18 mouse cellular contexts compared by ENCODE assay signal in genomic region chr3:89219546-89219945, GRCm38 (mm10). TPM values are rescaled to one million over a fixed set of nuclear protein-coding genes. Genes with fewer than 3 reads are reported as not detected.
DNase-seq lines count a peak whose midpoint lies in the region; ATAC-seq lines count a peak whose summit lies in the region.
"Had no signal": no experiment of that assay in that cellular context is flagged by ENCODE, and none has a peak within 500 bp of the region (broad histone marks: within the 10 kb centered on the region; RNA-seq: fewer than 3 reads in every experiment).

No protein-coding gene starts in this region.

- 45% methylated on average over 8 of the region's 8 CpGs for WGBS in forebrain, embryonic 12.5 days
- WGBS in forebrain, embryonic 16.5 days = 52% methylated on average over 8 of the region's 8 CpGs
- WGBS in liver, embryonic 11.5 days = 29% methylated on average over 8 of the region's 8 CpGs
- 36% methylated on average over 8 of the region's 8 CpGs for WGBS in hindbrain, embryonic 13.5 days

- H3K36me3 ChIP-seq in forebrain, embryonic 12.5 days (replicated peaks) = peaks cover 51% of the 10 kb centered on the region
- H3K36me3 ChIP-seq in forebrain, embryonic 16.5 days (ENCODE audit: control insufficient read depth, insufficient read depth) = no peaks in the 10 kb centered on the region
- no peaks in the 10 kb centered on the region for H3K36me3 ChIP-seq in liver, embryonic 11.5 days (ENCODE audit: control insufficient read depth, insufficient read depth, low read length)
- H3K36me3 ChIP-seq in hindbrain, embryonic 13.5 days = peaks cover 16% of the 10 kb centered on the region
- H3K36me3 ChIP-seq: G1E; heart, embryonic 15.5 days; liver, embryonic 15.5 days had no signal

- H3K4me3 ChIP-seq in forebrain, embryonic 12.5 days (replicated peaks) = no peak overlapping the region
- no peak overlapping the region for H3K4me3 ChIP-seq in forebrain, embryonic 16.5 days (replicated peaks; ENCODE audit: low read length)
- no peak overlapping the region for H3K4me3 ChIP-seq in liver, embryonic 11.5 days (ENCODE audit: low read depth, low read length)
- H3K4me3 ChIP-seq in hindbrain, embryonic 13.5 days = no peak overlapping the region
- H3K4me3 ChIP-seq: heart, embryonic 15.5 days; liver, embryonic 15.5 days; neural tube, embryonic 12.5 days had no signal

- H3K9me3 ChIP-seq in forebrain, embryonic 12.5 days = no peaks in the 10 kb centered on the region
- no peaks in the 10 kb centered on the region for H3K9me3 ChIP-seq in forebrain, embryonic 16.5 days (ENCODE audit: control insufficient read depth, low read length)
- no peaks in the 10 kb centered on the region for H3K9me3 ChIP-seq in liver, embryonic 11.5 days (ENCODE audit: control insufficient read depth, low read length)
- H3K9me3 ChIP-seq in hindbrain, embryonic 13.5 days = no peaks in the 10 kb centered on the region
- H3K9me3 ChIP-seq: G1E; heart, embryonic 15.5 days; liver, embryonic 15.5 days; neural tube, embryonic 12.5 days had no signal

- peaks cover 84% of the 10 kb centered on the region for H3K4me1 ChIP-seq in forebrain, embryonic 12.5 days
- peaks cover 29% of the 10 kb centered on the region for H3K4me1 ChIP-seq in forebrain, embryonic 16.5 days (replicated peaks; ENCODE audit: control insufficient read depth, insufficient read depth, low read length)
- peaks cover 15% of the 10 kb centered on the region for H3K4me1 ChIP-seq in liver, embryonic 11.5 days (replicated peaks; ENCODE audit: control insufficient read depth, insufficient read depth, low read length)
- peaks cover 58% of the 10 kb centered on the region for H3K4me1 ChIP-seq in hindbrain, embryonic 13.5 days (replicated peaks)

- H3K4me2 ChIP-seq in forebrain, embryonic 12.5 days = no peak overlapping the region
- H3K4me2 ChIP-seq in forebrain, embryonic 16.5 days (ENCODE audit: low read length) = no peak overlapping the region
- H3K4me2 ChIP-seq in liver, embryonic 11.5 days = no peak overlapping the region
- H3K4me2 ChIP-seq in hindbrain, embryonic 13.5 days = no peak overlapping the region
- H3K4me2 ChIP-seq: heart, embryonic 15.5 days; liver, embryonic 15.5 days; neural tube, embryonic 12.5 days had no signal

- no peak for ATAC-seq in forebrain, embryonic 12.5 days (ENCODE audit: low FRiP score)
- no peak for ATAC-seq in forebrain, embryonic 16.5 days
- ATAC-seq in liver, embryonic 11.5 days (replicated peaks; ENCODE audit: low FRiP score) = no peak
- ATAC-seq in hindbrain, embryonic 13.5 days (ENCODE audit: low FRiP score) = no peak
- ATAC-seq: intestine, embryonic 16.5 days had no signal

- no peak for DNase-seq in liver, embryonic 11.5 days (ENCODE audit: low spot score)
- no peak for DNase-seq in liver
- peak; percentile 51 for DNase-seq in 3T3-L1 (ENCODE audit: low read depth, low spot score)
- DNase-seq in urinary bladder, postnatal 4 days (ENCODE audit: low spot score in 2 of 2) = no peak
- DNase-seq in gastrocnemius, postnatal 14 days = no peak
- DNase-seq: adrenal gland, postnatal 25 days; gastrocnemius, postnatal 25 days; retina, postnatal 1 day; thymus, adult 2 months had no signal

- H3K27ac ChIP-seq in forebrain, embryonic 12.5 days = peak overlapping the region; percentile 57
- H3K27ac ChIP-seq in forebrain, embryonic 16.5 days (ENCODE audit: low read length) = no peak overlapping the region
- H3K27ac ChIP-seq in liver, embryonic 11.5 days (ENCODE audit: low read depth, low read length) = 0 out of 2 replicates have a peak overlapping the region, but pooled peaks have one; percentile 16
- peak overlapping the region; percentile 30; the same call in 1 of the 2 replicates for H3K27ac ChIP-seq in hindbrain, embryonic 13.5 days
- H3K27ac ChIP-seq: heart, embryonic 15.5 days; liver, embryonic 15.5 days; neural tube, embryonic 12.5 days had no signal

- no peaks in the 10 kb centered on the region for H3K27me3 ChIP-seq in forebrain, embryonic 12.5 days
- H3K27me3 ChIP-seq in forebrain, embryonic 16.5 days (replicated peaks; ENCODE audit: control insufficient read depth, insufficient read depth, low read length) = no peaks in the 10 kb centered on the region
- H3K27me3 ChIP-seq in liver, embryonic 11.5 days (replicated peaks; ENCODE audit: control insufficient read depth, insufficient read depth, low read length) = no peaks in the 10 kb centered on the region; the same call in 1 of the 2 replicates
- no peaks in the 10 kb centered on the region for H3K27me3 ChIP-seq in hindbrain, embryonic 13.5 days
- H3K27me3 ChIP-seq: heart, embryonic 15.5 days; neural tube, embryonic 12.5 days had no signal

- intact Hi-C loops in gastrocnemius, postnatal 14 days (cut with DNase I; ENCODE audit: low total_unique reads) = no loop called here

- 0 out of 2 replicates have a peak overlapping the region, but pooled peaks have one; percentile 18 for H3K9ac ChIP-seq in forebrain, embryonic 12.5 days
- H3K9ac ChIP-seq in forebrain, embryonic 16.5 days (replicated peaks; ENCODE audit: low read depth, low read length) = no peak overlapping the region
- no peak overlapping the region for H3K9ac ChIP-seq in liver, embryonic 11.5 days (ENCODE audit: low read depth, low read length)
- H3K9ac ChIP-seq in hindbrain, embryonic 13.5 days = peak overlapping the region; percentile 46
- H3K9ac ChIP-seq: heart, embryonic 15.5 days; liver, embryonic 15.5 days; neural tube, embryonic 12.5 days had no signal

RNA-seq across cellular contexts. Expression of gene Thbs3, which starts 4.6 kb away (rescaled TPM):
- polyA plus RNA-seq in forebrain, embryonic 12.5 days (2016; fragmentation: Nextera tagmentation; extraction: Ambion mirVana) = 95.1 and 97.9 TPM in 2 replicates
- polyA plus RNA-seq in forebrain, embryonic 16.5 days (2015; fragmentation: Nextera tagmentation; extraction: Ambion mirVana) = 61.5 and 84.2 TPM in 2 replicates
- polyA plus RNA-seq in liver, embryonic 11.5 days (2014; fragmentation: Nextera tagmentation; extraction: Ambion mirVana) = 3.2 and 5.9 TPM in 2 replicates
- polyA plus RNA-seq in hindbrain, embryonic 13.5 days (2015; fragmentation: Nextera tagmentation; extraction: Ambion mirVana) = 53.5 and 60.7 TPM in 2 replicates
- total RNA-seq in gastrocnemius, postnatal 14 days (2021) = 10 to 100 TPM; 27.8 to 37.9 TPM

RNA-seq across cellular contexts. Expression of gene Mtx1, which starts 7.3 kb away (rescaled TPM):
- 185 and 194 TPM in 2 replicates for polyA plus RNA-seq in forebrain, embryonic 12.5 days (2016; fragmentation: Nextera tagmentation; extraction: Ambion mirVana)
- polyA plus RNA-seq in forebrain, embryonic 16.5 days (2015; fragmentation: Nextera tagmentation; extraction: Ambion mirVana) = 180 and 183 TPM in 2 replicates
- polyA plus RNA-seq in liver, embryonic 11.5 days (2014; fragmentation: Nextera tagmentation; extraction: Ambion mirVana) = 219 and 241 TPM in 2 replicates
- 161 and 166 TPM in 2 replicates for polyA plus RNA-seq in hindbrain, embryonic 13.5 days (2015; fragmentation: Nextera tagmentation; extraction: Ambion mirVana)
- total RNA-seq in gastrocnemius, postnatal 14 days (2021) = 10 to 100 TPM; 42.4 to 52.2 TPM

RNA-seq across cellular contexts. Expression of gene Muc1, which starts 9.3 kb away (rescaled TPM):
- polyA plus RNA-seq in forebrain, embryonic 12.5 days (2016; fragmentation: Nextera tagmentation; extraction: Ambion mirVana) = 3.8 and 4.7 TPM in 2 replicates
- polyA plus RNA-seq in forebrain, embryonic 16.5 days (2015; fragmentation: Nextera tagmentation; extraction: Ambion mirVana) = 1.6 and 1.7 TPM in 2 replicates
- polyA plus RNA-seq in liver, embryonic 11.5 days (2014; fragmentation: Nextera tagmentation; extraction: Ambion mirVana) = 0.30 and 0.62 TPM in 2 replicates
- 1.3 and 2.8 TPM in 2 replicates for polyA plus RNA-seq in hindbrain, embryonic 13.5 days (2015; fragmentation: Nextera tagmentation; extraction: Ambion mirVana)
- total RNA-seq in gastrocnemius, postnatal 14 days (2021) = under 1 TPM; 0.21 to 0.22 TPM
- total RNA-seq: adrenal gland, postnatal 25 days; megakaryocyte-erythroid progenitor cell, adult 5-6 weeks had no signal
- polyA plus RNA-seq: G1E; liver, embryonic 15.5 days had no signal

RNA-seq across cellular contexts. Expression of gene Gba, which starts 16.8 kb away (rescaled TPM):
- polyA plus RNA-seq in forebrain, embryonic 12.5 days (2016; fragmentation: Nextera tagmentation; extraction: Ambion mirVana) = 34.3 and 37.4 TPM in 2 replicates
- 44.8 and 46.7 TPM in 2 replicates for polyA plus RNA-seq in forebrain, embryonic 16.5 days (2015; fragmentation: Nextera tagmentation; extraction: Ambion mirVana)
- polyA plus RNA-seq in liver, embryonic 11.5 days (2014; fragmentation: Nextera tagmentation; extraction: Ambion mirVana) = 38.5 and 42.1 TPM in 2 replicates
- 47.9 TPM in 2 replicates for polyA plus RNA-seq in hindbrain, embryonic 13.5 days (2015; fragmentation: Nextera tagmentation; extraction: Ambion mirVana)
- 10 to 100 TPM; 19.5 to 20.7 TPM for total RNA-seq in gastrocnemius, postnatal 14 days (2021)

RNA-seq across cellular contexts. Expression of gene Krtcap2, which starts 26.2 kb away (rescaled TPM):
- polyA plus RNA-seq in forebrain, embryonic 12.5 days (2016; fragmentation: Nextera tagmentation; extraction: Ambion mirVana) = 249 and 252 TPM in 2 replicates
- 187 and 195 TPM in 2 replicates for polyA plus RNA-seq in forebrain, embryonic 16.5 days (2015; fragmentation: Nextera tagmentation; extraction: Ambion mirVana)
- 246 and 251 TPM in 2 replicates for polyA plus RNA-seq in liver, embryonic 11.5 days (2014; fragmentation: Nextera tagmentation; extraction: Ambion mirVana)
- polyA plus RNA-seq in hindbrain, embryonic 13.5 days (2015; fragmentation: Nextera tagmentation; extraction: Ambion mirVana) = 205 and 209 TPM in 2 replicates
- total RNA-seq in gastrocnemius, postnatal 14 days (2021) = 10 to 100 TPM; 74.0 to 85.6 TPM

Comparison
In these comparisons a context has a peak if more than half of its experiments do, and no peak if none do; other contexts are left out.
1. H3K9ac ChIP-seq: peak in forebrain, embryonic 12.5 days (single experiment) and hindbrain, embryonic 13.5 days (single experiment); none in forebrain, embryonic 16.5 days (single experiment) and liver, embryonic 11.5 days (single experiment).